In genomic region chr16:22236814-22237213, GRCm38 (mm10) we compare ENCODE assay signal across 17 mouse cellular contexts. TPM values are rescaled to one million over a fixed set of nuclear protein-coding genes. Genes with fewer than 3 reads are reported as not detected.
DNase-seq lines count a peak whose midpoint lies in the region; TF ChIP-seq lines count a peak whose summit lies in the region.
"Had no signal": no experiment of that assay in that cellular context is flagged by ENCODE, and none has a peak within 500 bp of the region (broad histone marks: within the 10 kb centered on the region; RNA-seq: fewer than 3 reads in every experiment).

No protein-coding gene starts in this region.

- no peaks in the 10 kb centered on the region for H3K27me3 ChIP-seq in kidney, adult 2 months (replicated peaks; ENCODE audit: control insufficient read depth, insufficient read depth, low read length)
- H3K27me3 ChIP-seq in MEL (ENCODE audit: control insufficient read depth in 1 of 2, insufficient read depth in 2 of 2, low read length in 2 of 2), result no peaks in the 10 kb centered on the region
- H3K27me3 ChIP-seq: forebrain, embryonic 15.5 days; liver, embryonic 13.5 days; midbrain, embryonic 12.5 days had no signal

- 93% methylated on average over 16 of the region's 16 CpGs for WGBS in kidney, adult 2 months

- no peaks in the 10 kb centered on the region for H3K9me3 ChIP-seq in MEL (replicated peaks; ENCODE audit: insufficient read depth, low read length)
- H3K9me3 ChIP-seq: forebrain, embryonic 15.5 days; heart, embryonic 10.5 days; liver, embryonic 13.5 days; midbrain, embryonic 12.5 days had no signal

- 0 out of 2 replicates have a peak, but pooled peaks have one; percentile 16 for TF ChIP-seq CTCF in kidney, adult 2 months (conservative IDR thresholded peaks at IDR 0.05; ENCODE audit: insufficient read depth, insufficient read length, low read depth, low read length)
- TF ChIP-seq CTCF in MEL (IDR thresholded peaks at IDR 0.05 in 2 of 3, conservative IDR thresholded peaks at IDR 0.05 in 1 of 3; ENCODE audit: control insufficient read depth in 1 of 3, insufficient read depth in 1 of 3, low read depth in 2 of 3, low read length in 3 of 3, poor library complexity in 1 of 3, severe bottlenecking in 1 of 3), result peak; percentile 16 to 41 (median 18); a peak in 4 of 6 replicates

- H3K4me1 ChIP-seq in kidney, adult 2 months (ENCODE audit: control insufficient read depth, insufficient read depth, low read length), result no peaks in the 10 kb centered on the region
- H3K4me1 ChIP-seq in MEL (ENCODE audit: control insufficient read depth in 1 of 2, insufficient read depth in 2 of 2, low read length in 2 of 2), result no peaks in the 10 kb centered on the region
- H3K4me1 ChIP-seq: forebrain, embryonic 15.5 days; heart, embryonic 10.5 days; liver, embryonic 13.5 days had no signal

- no peak for TF ChIP-seq POLR2A in kidney, adult 2 months (IDR thresholded peaks at IDR 0.05; ENCODE audit: low read depth, low read length)
- no peak for TF ChIP-seq POLR2A in MEL (IDR thresholded peaks at IDR 0.05; ENCODE audit: control insufficient read depth in 1 of 2, insufficient read depth in 1 of 2, low read depth in 1 of 2, low read length in 2 of 2, poor library complexity in 1 of 2)

- DNase-seq in kidney, adult 2 months, result no peak
- DNase-seq in kidney, postnatal 14 days, result no peak
- peak; percentile 8 for DNase-seq in spleen, adult 12 weeks (ENCODE audit: low spot score)
- no peak for DNase-seq in spleen, adult 18-20 months
- no peak for DNase-seq in MEL (ENCODE audit: low read depth, low spot score)
- DNase-seq in naive thymus-derived CD4-positive, alpha-beta T cell, adult 2 months (ENCODE audit: low read depth), result peak; percentile 35
- no peak for DNase-seq in urinary bladder, postnatal 25 days (ENCODE audit: low spot score)
- DNase-seq: adrenal gland, adult 2 months; cerebellum, adult 9-11 months; embryo, embryonic 11 days; gastrocnemius, postnatal 10 days; heart, postnatal 36 days; liver, embryonic 13.5 days; lung, postnatal 4 days had no signal

- H3K9ac ChIP-seq in MEL (ENCODE audit: control insufficient read depth, low read depth, low read length, poor library complexity, severe bottlenecking), result no peak overlapping the region
- H3K9ac ChIP-seq: forebrain, embryonic 15.5 days; liver, embryonic 13.5 days; midbrain, embryonic 12.5 days had no signal

- no peak for TF ChIP-seq RAD21 in MEL (IDR thresholded peaks at IDR 0.05; ENCODE audit: low read depth, low read length)

- H3K36me3 ChIP-seq in kidney, adult 2 months (ENCODE audit: control insufficient read depth, insufficient read depth, low read length), result no peaks in the 10 kb centered on the region; the same call in 1 of the 2 replicates
- H3K36me3 ChIP-seq in MEL (ENCODE audit: control insufficient read depth in 1 of 2, insufficient read depth in 2 of 2, low read length in 2 of 2), result no peaks in the 10 kb centered on the region

- no peak overlapping the region for H3K4me3 ChIP-seq in kidney, adult 2 months (ENCODE audit: insufficient read depth, low read depth, low read length)
- no peak overlapping the region for H3K4me3 ChIP-seq in MEL (ENCODE audit: control insufficient read depth in 1 of 2, insufficient read depth in 1 of 2, low read depth in 2 of 2, low read length in 2 of 2)
- H3K4me3 ChIP-seq: forebrain, embryonic 15.5 days; heart, embryonic 10.5 days; liver, embryonic 13.5 days; midbrain, embryonic 12.5 days had no signal

- no peaks in the 10 kb centered on the region for H3K79me2 ChIP-seq in MEL (ENCODE audit: control insufficient read depth, insufficient read depth, low read length, poor library complexity)

- H3K27ac ChIP-seq in kidney, adult 2 months (ENCODE audit: insufficient read depth, low read depth, low read length), result no peak overlapping the region
- H3K27ac ChIP-seq in MEL (ENCODE audit: control insufficient read depth, low read depth, low read length), result no peak overlapping the region
- H3K27ac ChIP-seq: forebrain, embryonic 15.5 days; heart, embryonic 10.5 days; liver, embryonic 13.5 days; midbrain, embryonic 12.5 days had no signal

- no peak for TF ChIP-seq EP300 in MEL (IDR thresholded peaks at IDR 0.05; ENCODE audit: low read depth in 1 of 2, low read length in 2 of 2)

TF ChIP-seq in MEL, 35 proteins besides CTCF, POLR2A, EP300 and RAD21:
- TF ChIP-seq HCFC1 (IDR thresholded peaks at IDR 0.05; ENCODE audit: low read depth, low read length) (no peak), UBTF (IDR thresholded peaks at IDR 0.05; ENCODE audit: borderline replicate concordance, insufficient read depth, low read depth, low read length) (no peak), SIN3A (IDR thresholded peaks at IDR 0.05; ENCODE audit: low read length) (no peak), ZKSCAN1 (IDR thresholded peaks at IDR 0.05; ENCODE audit: low read depth, low read length) (no peak), NRF1 (IDR thresholded peaks at IDR 0.05; ENCODE audit: insufficient read depth, low read depth, low read length, poor library complexity, severe bottlenecking) (no peak), TCF12 (IDR thresholded peaks at IDR 0.05; ENCODE audit: low read depth, low read length) (no peak), USF2 (IDR thresholded peaks at IDR 0.05; ENCODE audit: borderline replicate concordance in 1 of 2, insufficient read depth in 1 of 2, low read depth in 1 of 2, low read length in 2 of 2) (no peak), ZNF384 (IDR thresholded peaks at IDR 0.05; ENCODE audit: low read depth, low read length) (no peak), ZC3H11A (IDR thresholded peaks at IDR 0.05; ENCODE audit: low read depth, low read length) (no peak), MYC (IDR thresholded peaks at IDR 0.05; ENCODE audit: low read depth, low read length) (no peak), TAL1 (IDR thresholded peaks at IDR 0.05; ENCODE audit: low read length) (no peak), ELF1 (IDR thresholded peaks at IDR 0.05; ENCODE audit: low read depth, low read length) (no peak), ETS1 (IDR thresholded peaks at IDR 0.05; ENCODE audit: low read depth, low read length) (no peak), CHD2 (IDR thresholded peaks at IDR 0.05; ENCODE audit: low read length) (no peak), ZMIZ1 (IDR thresholded peaks at IDR 0.05; ENCODE audit: low read depth, low read length) (no peak)

RNA-seq across cellular contexts. Expression of gene Tra2b, which starts 29.0 kb away (rescaled TPM):
- 19.4 and 29.1 TPM in 2 replicates for polyA plus RNA-seq in kidney, adult 2 months (2012; rRNA removed)
- 263 and 275 TPM in 2 replicates for total RNA-seq in MEL (2012; rRNA removed)
- polyA plus RNA-seq in MEL (2012; ENCODE audit: insufficient read depth in 1 of 2, insufficient read length in 2 of 2, low read depth in 1 of 2, low replicate concordance in 2 of 2, missing spikeins in 1 of 2), result 100 to 1,000 TPM; 154 to 286 TPM

Comparison
In these comparisons a context has a peak if more than half of its experiments do, and no peak if none do; other contexts are left out.
1. DNase-seq: peak in spleen, adult 12 weeks (single experiment) and naive thymus-derived CD4-positive, alpha-beta T cell, adult 2 months (single experiment); none in kidney, adult 2 months (single experiment), kidney, postnatal 14 days (single experiment), spleen, adult 18-20 months (0 of 2), MEL (single experiment) and urinary bladder, postnatal 25 days (single experiment).